Mouse (Mus musculus): Measurements from ENCODE around the gene Dbt. TPM values are rescaled to one million over a fixed set of nuclear protein-coding genes. Genes with fewer than 3 reads are reported as not detected.
A peak's percentile ranks its signal among the peaks of the same experiment; 100 is the strongest.
"Not testable (repeated sequence)": the region's sequence is repeated elsewhere in the genome, so short reads cannot be mapped to it uniquely, and the experiment has no call there.

The Dbt gene
- polyA plus RNA-seq, 1 experiment from 2014 or later: 11.9 TPM

GRCm38 (mm10) chr3:116551362-116551761, 38.5 kb downstream of the Dbt start:
- no peak for DNase-seq (ENCODE audit: low spot score)
- 95% methylated on average over 5 of the region's 5 CpGs for WGBS
- Histone ChIP-seq H3K4me3 (ENCODE audit: low read depth, low read length) (no peak overlapping the region), H3K27me3 (ENCODE audit: control insufficient read depth, insufficient read depth, low read length) (no peaks in the 10 kb centered on the region), H3K9me3 (replicated peaks; ENCODE audit: control insufficient read depth, low read length) (no peaks in the 10 kb centered on the region), H3K4me1 (ENCODE audit: control insufficient read depth, insufficient read depth, low read length) (no peaks in the 10 kb centered on the region), H3K36me3 (replicated peaks; ENCODE audit: control insufficient read depth, insufficient read depth, low read depth, low read length) (no peaks in the 10 kb centered on the region; the same call in 1 of the 2 replicates), H3K4me2 (ENCODE audit: low read depth, low read length) (no peak overlapping the region), H3K27ac (replicated peaks; ENCODE audit: low read depth, low read length) (no peak overlapping the region), H3K9ac (replicated peaks; ENCODE audit: low read length) (no peak overlapping the region)
- ATAC-seq (replicated peaks; ENCODE audit: insufficient number of reproducible peaks, low FRiP score, low TSS enrichment, low read depth): no peak

GRCm38 (mm10) chr3:116561315-116561714, 48.4 kb downstream of the Dbt start:
- not testable (repeated sequence) for H3K27me3 ChIP-seq (ENCODE audit: control insufficient read depth, insufficient read depth, low read length); ATAC-seq (replicated peaks; ENCODE audit: insufficient number of reproducible peaks, low FRiP score, low TSS enrichment, low read depth); H3K4me3 ChIP-seq (ENCODE audit: low read depth, low read length); H3K9ac ChIP-seq (replicated peaks; ENCODE audit: low read length); H3K36me3 ChIP-seq (replicated peaks; ENCODE audit: control insufficient read depth, insufficient read depth, low read depth, low read length); DNase-seq (ENCODE audit: low spot score); H3K9me3 ChIP-seq (replicated peaks; ENCODE audit: control insufficient read depth, low read length); H3K4me2 ChIP-seq (ENCODE audit: low read depth, low read length); H3K4me1 ChIP-seq (ENCODE audit: control insufficient read depth, insufficient read depth, low read length); H3K27ac ChIP-seq (replicated peaks; ENCODE audit: low read depth, low read length)
- WGBS: 92% methylated on average over 13 of the region's 14 CpGs

GRCm38 (mm10) chr3:116562408-116563094, 49.7 kb downstream of the Dbt start, which contains the start of gene Lrrc39:
Lrrc39 (plus strand) TSS chr3:116562973.
- no peak for DNase-seq (ENCODE audit: low spot score)
- H3K4me2 ChIP-seq (ENCODE audit: low read depth, low read length): no peak within 1 kb of the TSS
- 73% methylated on average over 7 of the region's 7 CpGs for WGBS
- no peaks in the 10 kb centered on the region for H3K27me3 ChIP-seq (ENCODE audit: control insufficient read depth, insufficient read depth, low read length)
- no peak within 1 kb of the TSS for H3K27ac ChIP-seq (replicated peaks; ENCODE audit: low read depth, low read length)
- no peak within 1 kb of the TSS for H3K9ac ChIP-seq (replicated peaks; ENCODE audit: low read length)
- H3K4me1 ChIP-seq (ENCODE audit: control insufficient read depth, insufficient read depth, low read length): no peaks in the 10 kb centered on the region
- ATAC-seq (replicated peaks; ENCODE audit: insufficient number of reproducible peaks, low FRiP score, low TSS enrichment, low read depth): no peak
- H3K9me3 ChIP-seq (replicated peaks; ENCODE audit: control insufficient read depth, low read length): no peaks in the 10 kb centered on the region
- H3K4me3 ChIP-seq (ENCODE audit: low read depth, low read length): no peak within 1 kb of the TSS
- no peaks in the 10 kb centered on the region for H3K36me3 ChIP-seq (replicated peaks; ENCODE audit: control insufficient read depth, insufficient read depth, low read depth, low read length)

GRCm38 (mm10) chr3:116563095-116563492, 50.2 kb downstream of the Dbt start:
- ATAC-seq (replicated peaks; ENCODE audit: insufficient number of reproducible peaks, low FRiP score, low TSS enrichment, low read depth) (no peak), DNase-seq (ENCODE audit: low spot score) (no peak)
- Histone ChIP-seq H3K4me3 (ENCODE audit: low read depth, low read length) (no peak overlapping the region), H3K36me3 (replicated peaks; ENCODE audit: control insufficient read depth, insufficient read depth, low read depth, low read length) (no peaks in the 10 kb centered on the region), H3K27ac (replicated peaks; ENCODE audit: low read depth, low read length) (no peak overlapping the region), H3K4me2 (ENCODE audit: low read depth, low read length) (no peak overlapping the region), H3K9ac (replicated peaks; ENCODE audit: low read length) (no peak overlapping the region), H3K4me1 (ENCODE audit: control insufficient read depth, insufficient read depth, low read length) (no peaks in the 10 kb centered on the region), H3K9me3 (replicated peaks; ENCODE audit: control insufficient read depth, low read length) (no peaks in the 10 kb centered on the region), H3K27me3 (ENCODE audit: control insufficient read depth, insufficient read depth, low read length) (no peaks in the 10 kb centered on the region)
- 77% methylated on average over 7 of the region's 7 CpGs for WGBS

GRCm38 (mm10) chr3:116570628-116571027, 57.8 kb downstream of the Dbt start:
- H3K27me3 ChIP-seq (ENCODE audit: control insufficient read depth, insufficient read depth, low read length): no peaks in the 10 kb centered on the region
- 82% methylated on average over 2 of the region's 2 CpGs for WGBS
- ATAC-seq (replicated peaks; ENCODE audit: insufficient number of reproducible peaks, low FRiP score, low TSS enrichment, low read depth): no peak

GRCm38 (mm10) chr3:116577286-116577685, 64.4 kb downstream of the Dbt start:
- no peaks in the 10 kb centered on the region for H3K4me1 ChIP-seq (ENCODE audit: control insufficient read depth, insufficient read depth, low read length)
- H3K9ac ChIP-seq (replicated peaks; ENCODE audit: low read length): no peak overlapping the region
- DNase-seq (ENCODE audit: low spot score) (no peak), ATAC-seq (replicated peaks; ENCODE audit: insufficient number of reproducible peaks, low FRiP score, low TSS enrichment, low read depth) (no peak)
- H3K27ac ChIP-seq (replicated peaks; ENCODE audit: low read depth, low read length): no peak overlapping the region
- no peak overlapping the region for H3K4me2 ChIP-seq (ENCODE audit: low read depth, low read length)
- no peaks in the 10 kb centered on the region for H3K27me3 ChIP-seq (ENCODE audit: control insufficient read depth, insufficient read depth, low read length)
- 69% methylated on average over 3 of the region's 3 CpGs for WGBS
- peaks cover 1% of the 10 kb centered on the region; the same call in 1 of the 2 replicates for H3K36me3 ChIP-seq (replicated peaks; ENCODE audit: control insufficient read depth, insufficient read depth, low read depth, low read length)
- no peak overlapping the region for H3K4me3 ChIP-seq (ENCODE audit: low read depth, low read length)
- H3K9me3 ChIP-seq (replicated peaks; ENCODE audit: control insufficient read depth, low read length): no peaks in the 10 kb centered on the region

More at GRCm38 (mm10) chr3:116570628-116571027, 57.8 kb downstream of the Dbt start:
- H3K4me1 ChIP-seq (ENCODE audit: control insufficient read depth, insufficient read depth, low read length): no peaks in the 10 kb centered on the region
- no peak overlapping the region for H3K4me2 ChIP-seq (ENCODE audit: low read depth, low read length)
- H3K36me3 ChIP-seq (replicated peaks; ENCODE audit: control insufficient read depth, insufficient read depth, low read depth, low read length): no peaks in the 10 kb centered on the region
- no peak overlapping the region for H3K4me3 ChIP-seq (ENCODE audit: low read depth, low read length)
- no peaks in the 10 kb centered on the region for H3K9me3 ChIP-seq (replicated peaks; ENCODE audit: control insufficient read depth, low read length)
- DNase-seq (ENCODE audit: low spot score): no peak
- no peak overlapping the region for H3K9ac ChIP-seq (replicated peaks; ENCODE audit: low read length)
- H3K27ac ChIP-seq (replicated peaks; ENCODE audit: low read depth, low read length): no peak overlapping the region

- H3K27ac ChIP-seq (replicated peaks; ENCODE audit: low read depth, low read length): no peak overlapping the region
- H3K27me3 ChIP-seq (ENCODE audit: control insufficient read depth, insufficient read depth, low read length): no peaks in the 10 kb centered on the region
- no peaks in the 10 kb centered on the region for H3K4me1 ChIP-seq (ENCODE audit: control insufficient read depth, insufficient read depth, low read length)
- DNase-seq (ENCODE audit: low spot score) (no peak), ATAC-seq (replicated peaks; ENCODE audit: insufficient number of reproducible peaks, low FRiP score, low TSS enrichment, low read depth) (no peak)
- 94% methylated on average over 9 of the region's 9 CpGs for WGBS
- H3K36me3 ChIP-seq (replicated peaks; ENCODE audit: control insufficient read depth, insufficient read depth, low read depth, low read length): peaks cover 2% of the 10 kb centered on the region; the same call in 1 of the 2 replicates
- no peak overlapping the region for H3K4me2 ChIP-seq (ENCODE audit: low read depth, low read length)
- H3K9ac ChIP-seq (replicated peaks; ENCODE audit: low read length): no peak overlapping the region
- H3K9me3 ChIP-seq (replicated peaks; ENCODE audit: control insufficient read depth, low read length): no peaks in the 10 kb centered on the region
- no peak overlapping the region for H3K4me3 ChIP-seq (ENCODE audit: low read depth, low read length)
Measured at GRCm38 (mm10) chr3:116582201-116582600, 69.3 kb downstream of the Dbt start.

- peak; percentile 59 for DNase-seq (ENCODE audit: low spot score)
- Histone ChIP-seq H3K9me3 (replicated peaks; ENCODE audit: control insufficient read depth, low read length) (no peaks in the 10 kb centered on the region), H3K36me3 (replicated peaks; ENCODE audit: control insufficient read depth, insufficient read depth, low read depth, low read length) (peaks cover 2% of the 10 kb centered on the region), H3K4me3 (ENCODE audit: low read depth, low read length) (peak overlapping the region; percentile 79), H3K4me1 (ENCODE audit: control insufficient read depth, insufficient read depth, low read length) (no peaks in the 10 kb centered on the region), H3K27me3 (ENCODE audit: control insufficient read depth, insufficient read depth, low read length) (no peaks in the 10 kb centered on the region), H3K27ac (replicated peaks; ENCODE audit: low read depth, low read length) (peak overlapping the region; percentile 48), H3K9ac (replicated peaks; ENCODE audit: low read length) (peak overlapping the region; percentile 75), H3K4me2 (ENCODE audit: low read depth, low read length) (peak overlapping the region; percentile 36)
- peak; percentile 82 for ATAC-seq (replicated peaks; ENCODE audit: insufficient number of reproducible peaks, low FRiP score, low TSS enrichment, low read depth)
- 3% methylated on average over 22 of the region's 22 CpGs for whole genome bisulfite sequencing
Measured at GRCm38 (mm10) chr3:116594076-116594727, 81.3 kb downstream of the Dbt start.
